Mouse (Mus musculus): Measurements from ENCODE around the gene Aven. TPM values are rescaled to one million over a fixed set of nuclear protein-coding genes. Genes with fewer than 3 reads are reported as not detected.

The Aven gene
- polyA plus RNA-seq, 1 experiment from 2014 or later: 3.2 TPM

DNA sequence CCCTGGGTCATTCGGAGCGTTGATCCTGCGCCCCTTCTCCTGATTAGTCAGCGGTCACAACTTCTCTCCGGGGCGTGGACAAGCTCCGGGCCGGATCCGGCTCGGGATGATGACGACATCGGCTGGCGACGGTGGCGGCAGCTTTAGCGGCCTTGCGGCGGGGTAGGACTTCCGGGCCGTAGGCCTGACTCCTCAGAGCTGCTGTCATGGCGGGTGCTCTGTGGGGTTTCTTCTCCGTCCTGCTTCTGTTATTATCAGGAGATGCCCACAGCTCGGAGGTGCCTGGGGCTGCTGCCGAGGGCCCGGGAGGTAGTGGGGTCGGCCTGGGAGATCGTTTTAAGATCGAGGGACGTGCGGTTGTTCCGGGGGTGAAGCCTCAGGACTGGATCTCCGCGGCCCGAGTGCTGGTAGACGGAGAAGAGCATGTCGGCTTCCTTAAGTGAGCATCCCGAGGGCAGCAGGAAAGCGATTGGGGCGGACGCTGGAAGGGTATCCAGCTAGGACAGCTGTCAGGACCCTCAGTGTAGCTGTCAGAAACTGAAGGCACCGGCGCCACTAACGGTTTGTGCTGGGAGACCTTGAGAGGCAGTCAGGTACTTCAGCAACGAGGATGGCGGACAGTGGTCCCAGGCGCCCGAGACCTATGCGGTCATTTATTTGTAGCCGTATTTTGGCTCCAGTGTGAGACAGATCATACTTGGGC lies 37.8 kb upstream of the Aven start, which contains the start of gene Emc7:
TSS of gene Emc7 (plus strand) at position 136 of the 703 bp plus-strand sequence.
- DNase-seq (peak; percentile 98), ATAC-seq (ENCODE audit: low FRiP score, low TSS enrichment) (peak; percentile 98)
- Histone ChIP-seq H3K4me1 (ENCODE audit: control insufficient read depth, insufficient read depth, low read length) (peaks cover 9% of the 10 kb centered on the region; the same call in 1 of the 2 replicates), H3K9ac (replicated peaks; ENCODE audit: low read length) (peak within 1 kb of the TSS; percentile 73), H3K36me3 (ENCODE audit: control insufficient read depth, insufficient read depth, low read length) (0 out of 2 replicates have a peak, but pooled peaks cover under 1% of the 10 kb centered on the region), H3K4me3 (replicated peaks; ENCODE audit: low read depth, low read length) (peak within 1 kb of the TSS; percentile 70), H3K4me2 (ENCODE audit: low read length) (peak within 1 kb of the TSS; percentile 67), H3K9me3 (ENCODE audit: control insufficient read depth, low read length) (no peaks in the 10 kb centered on the region), H3K27ac (replicated peaks; ENCODE audit: low read depth, low read length) (peak within 1 kb of the TSS; percentile 79), H3K27me3 (ENCODE audit: control insufficient read depth, insufficient read depth, low read length) (no peaks in the 10 kb centered on the region)
- WGBS: under 1% methylated on average over 49 of the region's 49 CpGs

DNA sequence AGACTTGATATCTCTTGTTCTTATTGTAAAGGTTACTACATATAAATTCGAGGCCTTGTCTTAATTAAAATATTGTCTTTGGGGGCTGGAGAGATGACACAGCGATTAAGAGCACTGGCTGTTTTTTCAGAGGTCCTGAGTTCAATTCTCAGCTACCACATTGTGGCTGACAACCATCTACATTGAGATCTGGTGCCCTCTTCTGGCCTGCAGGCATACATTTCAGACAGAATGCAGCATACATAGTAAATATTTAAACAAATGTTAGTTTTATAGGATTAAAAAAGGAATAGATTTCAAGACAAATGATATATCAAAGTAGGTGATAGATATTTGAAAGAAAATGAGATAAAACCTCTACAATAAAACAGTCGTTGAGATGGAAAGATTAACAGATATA lies 32.2 kb upstream of the Aven start:
- H3K27ac ChIP-seq (replicated peaks; ENCODE audit: low read depth, low read length): no peak overlapping the region
- no peak overlapping the region for H3K4me3 ChIP-seq (replicated peaks; ENCODE audit: low read depth, low read length)
- H3K9ac ChIP-seq (replicated peaks; ENCODE audit: low read length): no peak overlapping the region
- peaks cover 9% of the 10 kb centered on the region; the same call in 1 of the 2 replicates for H3K4me1 ChIP-seq (ENCODE audit: control insufficient read depth, insufficient read depth, low read length)
- no peak overlapping the region for H3K4me2 ChIP-seq (ENCODE audit: low read length)
- ATAC-seq (ENCODE audit: low FRiP score, low TSS enrichment): no peak
- peaks cover 24% of the 10 kb centered on the region for H3K36me3 ChIP-seq (ENCODE audit: control insufficient read depth, insufficient read depth, low read length)
- WGBS: 95% methylated on average over 3 of the region's 3 CpGs
- DNase-seq: no peak
- no peaks in the 10 kb centered on the region for H3K9me3 ChIP-seq (ENCODE audit: control insufficient read depth, low read length)
- H3K27me3 ChIP-seq (ENCODE audit: control insufficient read depth, insufficient read depth, low read length): no peaks in the 10 kb centered on the region

DNA sequence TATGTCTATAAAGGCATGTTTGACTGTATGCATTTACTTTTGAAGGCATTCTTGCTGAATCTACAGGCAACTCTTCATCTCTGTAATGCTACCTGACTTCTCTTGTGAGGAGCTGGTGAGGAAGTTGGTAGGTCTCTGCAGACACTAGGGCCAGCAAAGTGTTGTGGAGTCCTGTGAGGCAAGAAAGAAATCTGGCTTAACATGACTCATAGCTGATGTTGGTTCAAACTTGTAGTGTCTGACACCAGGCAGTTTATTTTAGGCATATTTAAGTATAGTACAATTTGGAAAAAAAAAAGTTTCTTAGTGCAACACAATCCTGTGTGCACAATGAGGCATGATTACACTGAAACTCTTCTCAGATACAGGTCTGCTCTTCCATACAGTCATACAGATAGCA lies 23.2 kb upstream of the Aven start:
- H3K4me3 ChIP-seq (replicated peaks; ENCODE audit: low read depth, low read length): no peak overlapping the region
- H3K4me2 ChIP-seq (ENCODE audit: low read length): no peak overlapping the region
- H3K27ac ChIP-seq (replicated peaks; ENCODE audit: low read depth, low read length): no peak overlapping the region
- ATAC-seq (ENCODE audit: low FRiP score, low TSS enrichment) (no peak), DNase-seq (no peak)
- no peaks in the 10 kb centered on the region for H3K27me3 ChIP-seq (ENCODE audit: control insufficient read depth, insufficient read depth, low read length)
- peaks cover 31% of the 10 kb centered on the region for H3K36me3 ChIP-seq (ENCODE audit: control insufficient read depth, insufficient read depth, low read length)
- no peak overlapping the region for H3K9ac ChIP-seq (replicated peaks; ENCODE audit: low read length)
- H3K4me1 ChIP-seq (ENCODE audit: control insufficient read depth, insufficient read depth, low read length): no peaks in the 10 kb centered on the region
- H3K9me3 ChIP-seq (ENCODE audit: control insufficient read depth, low read length): no peaks in the 10 kb centered on the region

DNA sequence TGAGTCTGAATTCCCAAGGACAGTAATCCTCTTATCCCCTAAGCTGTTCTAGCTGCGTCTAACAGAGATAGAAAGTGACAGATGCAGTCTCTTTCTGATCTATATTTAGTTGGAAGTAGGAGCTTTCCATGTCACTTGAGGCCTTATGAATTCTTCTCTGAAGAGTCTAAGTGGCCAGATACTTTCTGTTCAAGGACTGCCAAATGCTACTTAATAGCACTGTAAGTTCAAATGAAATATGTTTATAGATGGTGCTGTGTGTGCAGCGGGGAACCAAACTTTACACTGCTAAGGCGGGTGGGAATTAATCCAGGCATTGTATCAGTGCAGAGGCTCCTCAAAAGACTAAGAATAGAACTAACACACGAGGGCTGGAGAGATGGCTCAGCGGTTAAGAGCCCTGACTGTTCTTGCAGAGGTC lies 21.8 kb upstream of the Aven start:
- Histone ChIP-seq H3K9ac (replicated peaks; ENCODE audit: low read length) (no peak overlapping the region), H3K36me3 (ENCODE audit: control insufficient read depth, insufficient read depth, low read length) (peaks cover 27% of the 10 kb centered on the region), H3K27me3 (ENCODE audit: control insufficient read depth, insufficient read depth, low read length) (no peaks in the 10 kb centered on the region), H3K4me3 (replicated peaks; ENCODE audit: low read depth, low read length) (no peak overlapping the region), H3K4me2 (ENCODE audit: low read length) (no peak overlapping the region), H3K4me1 (ENCODE audit: control insufficient read depth, insufficient read depth, low read length) (no peaks in the 10 kb centered on the region), H3K9me3 (ENCODE audit: control insufficient read depth, low read length) (no peaks in the 10 kb centered on the region), H3K27ac (replicated peaks; ENCODE audit: low read depth, low read length) (no peak overlapping the region)
- ATAC-seq (ENCODE audit: low FRiP score, low TSS enrichment): no peak
- WGBS: 28% methylated on average over 5 of the region's 5 CpGs
- peak; percentile 26 for DNase-seq

DNA sequence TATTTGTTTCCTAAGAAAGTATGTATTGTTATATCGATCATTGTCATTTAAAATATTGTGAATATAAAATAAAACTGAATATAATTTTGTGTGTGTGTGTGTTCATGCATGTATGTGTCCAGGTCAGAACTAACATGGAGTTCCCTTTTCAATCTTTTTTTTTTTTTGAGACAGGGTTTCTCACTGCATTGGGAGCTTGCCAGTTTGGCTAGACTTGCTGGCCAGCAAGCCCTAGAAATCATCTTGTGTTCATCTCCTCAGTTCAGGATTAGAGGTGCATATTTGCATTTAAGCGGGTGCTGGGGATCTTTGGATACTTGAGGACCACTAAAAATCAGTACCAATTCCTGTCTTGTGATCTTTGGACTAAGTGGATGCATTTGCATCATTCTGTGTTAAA lies 20.7 kb upstream of the Aven start:
- Histone ChIP-seq H3K9me3 (ENCODE audit: control insufficient read depth, low read length) (no peaks in the 10 kb centered on the region), H3K27me3 (ENCODE audit: control insufficient read depth, insufficient read depth, low read length) (no peaks in the 10 kb centered on the region), H3K4me2 (ENCODE audit: low read length) (no peak overlapping the region), H3K4me3 (replicated peaks; ENCODE audit: low read depth, low read length) (no peak overlapping the region), H3K9ac (replicated peaks; ENCODE audit: low read length) (no peak overlapping the region), H3K36me3 (ENCODE audit: control insufficient read depth, insufficient read depth, low read length) (peaks cover 19% of the 10 kb centered on the region), H3K27ac (replicated peaks; ENCODE audit: low read depth, low read length) (no peak overlapping the region), H3K4me1 (ENCODE audit: control insufficient read depth, insufficient read depth, low read length) (no peaks in the 10 kb centered on the region)
- ATAC-seq (ENCODE audit: low FRiP score, low TSS enrichment): no peak
- DNase-seq: no peak
- 94% methylated on average over 2 of the region's 2 CpGs for WGBS

DNA sequence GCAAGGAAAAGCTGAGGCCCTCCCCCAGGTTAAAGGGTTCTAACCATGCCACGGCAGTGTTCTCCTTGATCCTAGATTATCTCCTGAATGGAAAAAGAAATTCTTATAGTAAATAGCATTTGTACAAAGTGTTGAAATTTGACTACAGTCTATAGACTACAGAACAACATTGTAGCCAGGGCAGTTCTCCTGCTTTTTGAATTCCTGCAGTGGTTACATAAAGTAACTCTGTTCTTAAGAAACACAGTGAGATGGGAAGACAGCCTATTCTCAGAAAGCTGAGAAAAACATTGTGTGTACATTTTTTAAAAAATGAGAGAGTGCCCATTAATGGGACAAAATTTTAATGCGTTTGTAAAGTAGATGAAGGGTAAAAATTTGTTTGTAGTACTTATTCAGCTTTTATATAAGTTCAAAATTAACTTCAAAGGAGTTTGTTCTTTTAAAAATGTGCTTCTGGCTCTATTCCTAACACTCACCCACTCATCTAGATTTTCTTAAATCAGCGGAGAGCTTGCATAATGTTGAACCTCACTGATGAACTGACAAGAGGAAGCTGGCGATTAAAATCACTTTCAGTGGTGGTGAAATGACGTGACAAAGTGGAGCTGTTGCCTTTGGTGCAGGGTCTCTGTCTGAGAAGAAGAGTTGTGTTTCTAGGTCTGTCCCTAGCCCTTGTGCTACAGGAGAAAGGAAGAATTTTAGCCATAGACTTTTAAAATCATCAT lies 17.6 kb upstream of the Aven start:
- no peaks in the 10 kb centered on the region for H3K9me3 ChIP-seq (ENCODE audit: control insufficient read depth, low read length)
- H3K4me3 ChIP-seq (replicated peaks; ENCODE audit: low read depth, low read length): no peak overlapping the region
- no peaks in the 10 kb centered on the region for H3K27me3 ChIP-seq (ENCODE audit: control insufficient read depth, insufficient read depth, low read length)
- no peak overlapping the region for H3K27ac ChIP-seq (replicated peaks; ENCODE audit: low read depth, low read length)
- 77% methylated on average over 5 of the region's 5 CpGs for WGBS
- no peak overlapping the region for H3K4me2 ChIP-seq (ENCODE audit: low read length)
- no peaks in the 10 kb centered on the region for H3K36me3 ChIP-seq (ENCODE audit: control insufficient read depth, insufficient read depth, low read length)
- no peaks in the 10 kb centered on the region for H3K4me1 ChIP-seq (ENCODE audit: control insufficient read depth, insufficient read depth, low read length)
- no peak for DNase-seq
- ATAC-seq (ENCODE audit: low FRiP score, low TSS enrichment): no peak
- H3K9ac ChIP-seq (replicated peaks; ENCODE audit: low read length): no peak overlapping the region

DNA sequence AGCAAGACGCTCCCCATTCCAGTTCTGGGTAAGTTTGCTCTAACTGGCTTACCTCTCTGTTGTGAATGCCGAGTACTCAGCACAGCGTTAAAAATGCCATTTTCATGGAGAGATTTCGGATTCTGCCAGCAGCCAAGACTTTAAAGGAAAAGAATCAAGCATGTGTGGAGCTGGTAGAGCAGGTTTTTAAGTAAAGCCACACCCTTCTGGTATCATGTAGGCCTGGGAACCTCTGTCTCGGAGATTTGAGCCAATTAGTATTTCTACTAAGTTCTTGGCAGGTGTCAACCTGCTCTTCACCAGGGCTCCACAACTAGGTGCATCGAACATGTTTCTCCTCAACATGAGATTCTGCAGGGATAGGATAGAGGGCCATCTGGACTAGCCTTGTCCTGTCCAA lies 16.2 kb upstream of the Aven start:
- no peak for DNase-seq
- Histone ChIP-seq H3K4me2 (ENCODE audit: low read length) (no peak overlapping the region), H3K9me3 (ENCODE audit: control insufficient read depth, low read length) (no peaks in the 10 kb centered on the region), H3K4me1 (ENCODE audit: control insufficient read depth, insufficient read depth, low read length) (no peaks in the 10 kb centered on the region), H3K36me3 (ENCODE audit: control insufficient read depth, insufficient read depth, low read length) (no peaks in the 10 kb centered on the region), H3K27me3 (ENCODE audit: control insufficient read depth, insufficient read depth, low read length) (no peaks in the 10 kb centered on the region), H3K4me3 (replicated peaks; ENCODE audit: low read depth, low read length) (no peak overlapping the region), H3K9ac (replicated peaks; ENCODE audit: low read length) (no peak overlapping the region), H3K27ac (replicated peaks; ENCODE audit: low read depth, low read length) (no peak overlapping the region)
- WGBS: 80% methylated on average over 6 of the region's 6 CpGs
- ATAC-seq (ENCODE audit: low FRiP score, low TSS enrichment): no peak

DNA sequence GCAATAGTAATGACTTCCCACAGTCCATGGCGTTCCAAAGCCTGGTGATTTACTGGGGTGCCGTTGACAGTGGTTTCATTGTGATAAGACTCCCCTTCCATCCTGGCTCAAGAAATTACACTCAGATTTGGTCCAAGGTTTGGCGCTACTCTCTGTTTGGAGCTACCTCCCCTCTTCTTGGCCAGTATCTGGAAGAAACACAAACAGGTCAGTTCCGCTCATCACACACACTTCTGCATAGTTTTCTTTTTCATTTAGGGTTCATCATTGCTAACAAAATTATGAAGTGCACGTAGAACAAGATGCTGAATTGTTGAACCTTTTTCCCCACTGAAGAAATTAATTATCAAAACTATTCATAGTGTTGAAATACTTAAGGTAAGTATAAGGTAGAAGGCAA lies 12.1 kb upstream of the Aven start, which contains the start of gene Chrm5:
TSS of gene Chrm5 (minus strand) at position 101 of the 400 bp plus-strand sequence.
- no peaks in the 10 kb centered on the region for H3K36me3 ChIP-seq (ENCODE audit: control insufficient read depth, insufficient read depth, low read length)
- no peaks in the 10 kb centered on the region for H3K9me3 ChIP-seq (ENCODE audit: control insufficient read depth, low read length)
- WGBS: 96% methylated on average over 5 of the region's 5 CpGs
- H3K4me2 ChIP-seq (ENCODE audit: low read length): no peak within 1 kb of the TSS
- H3K27me3 ChIP-seq (ENCODE audit: control insufficient read depth, insufficient read depth, low read length): no peaks in the 10 kb centered on the region
- no peak for ATAC-seq (ENCODE audit: low FRiP score, low TSS enrichment)
- no peak for DNase-seq
- H3K4me3 ChIP-seq (replicated peaks; ENCODE audit: low read depth, low read length): no peak within 1 kb of the TSS
- no peak within 1 kb of the TSS for H3K9ac ChIP-seq (replicated peaks; ENCODE audit: low read length)
- H3K27ac ChIP-seq (replicated peaks; ENCODE audit: low read depth, low read length): no peak within 1 kb of the TSS
- no peaks in the 10 kb centered on the region for H3K4me1 ChIP-seq (ENCODE audit: control insufficient read depth, insufficient read depth, low read length)

DNA sequence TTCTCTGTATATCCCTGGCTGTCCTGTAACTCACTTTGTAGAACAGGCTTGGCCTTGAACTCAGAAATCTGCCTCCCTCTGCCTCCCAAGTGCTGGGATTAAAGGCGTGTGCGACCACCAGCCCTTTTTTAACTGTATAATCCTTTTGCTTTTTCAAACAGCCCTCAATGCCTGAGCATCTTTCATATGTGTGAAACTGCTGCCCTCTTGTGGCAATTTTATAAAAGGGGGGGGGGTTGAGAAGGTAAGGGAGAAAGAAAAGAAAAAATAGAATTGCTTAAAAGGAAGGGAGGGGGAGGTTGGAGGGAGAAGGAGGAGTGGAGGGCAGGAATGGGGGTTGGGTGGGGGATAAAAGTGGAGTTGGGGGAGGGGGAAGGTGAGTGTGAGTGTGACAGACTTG lies 11.2 kb upstream of the Aven start:
- Histone ChIP-seq H3K4me1 (ENCODE audit: control insufficient read depth, insufficient read depth, low read length) (no peaks in the 10 kb centered on the region), H3K27ac (replicated peaks; ENCODE audit: low read depth, low read length) (no peak overlapping the region), H3K4me3 (replicated peaks; ENCODE audit: low read depth, low read length) (no peak overlapping the region), H3K9me3 (ENCODE audit: control insufficient read depth, low read length) (no peaks in the 10 kb centered on the region), H3K36me3 (ENCODE audit: control insufficient read depth, insufficient read depth, low read length) (no peaks in the 10 kb centered on the region), H3K27me3 (ENCODE audit: control insufficient read depth, insufficient read depth, low read length) (no peaks in the 10 kb centered on the region), H3K9ac (replicated peaks; ENCODE audit: low read length) (no peak overlapping the region), H3K4me2 (ENCODE audit: low read length) (no peak overlapping the region)
- ATAC-seq (ENCODE audit: low FRiP score, low TSS enrichment) (peak; percentile 48; the same call in 1 of the 2 replicates), DNase-seq (peak; percentile 83)
- WGBS: 2% methylated on average over 2 of the region's 2 CpGs
